Mouse (Mus musculus) neural tube, embryonic 10.5 days (tissue): ENCODE measurements around the gene Olfr1463.

Experiments
- DNase-seq: peaks from one replicate; pipeline ENCODE4 v3.0.0-alpha.2; 2017; ENCODE audit warnings: low spot score; ENCODE audit errors: extremely low spot score

Gene Olfr1463

DNA sequence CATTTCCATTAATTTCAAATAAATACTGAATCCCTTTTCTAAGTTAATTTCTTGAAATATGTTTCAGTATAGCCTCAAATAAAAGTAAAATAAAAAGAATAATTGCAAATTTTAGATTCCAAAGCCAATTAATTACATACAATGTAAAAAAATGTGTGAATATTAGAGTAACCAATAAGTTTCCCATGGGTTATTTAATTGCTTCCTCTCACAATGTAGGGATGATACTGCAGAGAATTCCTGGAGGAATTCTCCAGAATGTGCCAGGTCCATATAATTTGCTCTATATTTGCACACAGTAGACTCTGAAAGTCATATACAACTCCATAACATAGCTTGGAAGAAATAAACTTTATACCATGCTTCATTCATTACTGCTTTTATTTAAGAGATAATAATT, at the start of gene Olfr1463:
TSS of gene Olfr1463 (plus strand) at position 301 of the 400 bp plus-strand sequence.
- no peak for DNase-seq

DNA sequence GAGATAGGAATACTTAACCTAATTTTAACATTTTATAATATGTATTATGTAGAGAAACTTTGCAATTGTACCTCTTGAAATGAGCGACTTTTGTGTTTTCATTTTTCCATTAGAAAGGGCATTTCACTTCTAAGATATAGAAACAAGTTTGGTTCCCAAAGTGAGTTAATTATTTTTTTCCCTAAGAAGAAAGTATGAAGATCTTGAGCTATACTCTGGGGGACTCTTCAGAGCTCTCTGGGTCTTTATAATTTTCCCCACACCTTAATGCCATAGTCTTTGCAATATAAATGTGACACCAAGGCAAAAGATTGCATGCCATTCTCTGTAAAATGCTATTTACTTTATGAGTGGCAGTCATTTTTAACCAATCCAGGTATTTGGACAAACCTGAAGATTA, 45.7 kb upstream of the Olfr1463 start, which contains the start of gene Olfr1462:
TSS of gene Olfr1462 (plus strand) at position 301 of the 400 bp plus-strand sequence.
- no peak for DNase-seq

DNA sequence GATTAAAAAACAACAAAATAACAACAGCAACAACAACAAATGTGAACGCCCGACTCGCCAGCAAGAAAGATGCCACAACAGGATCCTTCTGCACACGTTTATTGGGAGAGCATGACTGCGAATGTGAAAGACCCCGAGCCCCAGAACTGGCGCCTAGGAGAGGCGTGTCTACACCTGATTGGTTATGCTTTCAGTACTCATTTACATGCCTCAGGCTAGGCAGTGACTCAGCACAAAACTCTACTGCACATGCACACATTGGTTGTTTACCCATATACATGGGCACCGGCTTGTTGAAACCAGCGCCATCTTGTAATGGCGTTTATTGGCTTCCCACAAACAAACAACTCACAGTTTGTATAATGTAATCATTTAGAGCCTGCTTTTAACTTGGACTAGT, 9.5 kb upstream of the Olfr1463 start:
- no peak for DNase-seq
